Mouse (Mus musculus) megakaryocyte, embryonic 14.5 days (primary cell): ENCODE results near the gene Top3a. TPM values are rescaled to one million over a fixed set of nuclear protein-coding genes. Genes with fewer than 3 reads are reported as not detected.

Experiments
- H3K27me3 ChIP-seq: replicated peaks from 2 replicates; pipeline ENCODE3; 2012; ENCODE audit warnings: inconsistent platforms
- H3K36me3 ChIP-seq: replicated peaks from 2 replicates; pipeline ENCODE3; 2012; ENCODE audit warnings: low read length, inconsistent platforms, mixed read lengths
- H3K4me1 ChIP-seq: 2 replicates; pipeline ENCODE4 v1.6.1; 2012; ENCODE audit warnings: inconsistent platforms
- H3K4me3 ChIP-seq: replicated peaks from 2 replicates; pipeline ENCODE3; 2012; ENCODE audit warnings: moderate library complexity, mild to moderate bottlenecking, inconsistent platforms
- H3K9me3 ChIP-seq: 2 replicates; pipeline ENCODE4 v1.6.1; 2012; ENCODE audit warnings: inconsistent platforms
- FLI1 ChIP-seq: IDR thresholded peaks from 2 replicates; pipeline ENCODE4 v1.6.1; 2012; ENCODE audit warnings: low read length, inconsistent platforms, mixed read lengths
- GATA1 ChIP-seq: IDR thresholded peaks from 3 replicates; pipeline ENCODE4 v1.6.1; 2012; ENCODE audit warnings: mixed read lengths, low read length, inconsistent platforms, borderline replicate concordance
- polyA plus RNA-seq: library from polyadenylated mRNA; stranded (reverse); fragments of >175 nt; gene quantifications from 2 replicates; pipeline ENCODE4 v1.2.3, GENCODE M21; 2012; ENCODE audit warnings: low replicate concordance; ENCODE audit not compliant: insufficient read depth

Top3a gene
- polyA plus RNA-seq, 1 experiment, result 1.9 TPM

DNA sequence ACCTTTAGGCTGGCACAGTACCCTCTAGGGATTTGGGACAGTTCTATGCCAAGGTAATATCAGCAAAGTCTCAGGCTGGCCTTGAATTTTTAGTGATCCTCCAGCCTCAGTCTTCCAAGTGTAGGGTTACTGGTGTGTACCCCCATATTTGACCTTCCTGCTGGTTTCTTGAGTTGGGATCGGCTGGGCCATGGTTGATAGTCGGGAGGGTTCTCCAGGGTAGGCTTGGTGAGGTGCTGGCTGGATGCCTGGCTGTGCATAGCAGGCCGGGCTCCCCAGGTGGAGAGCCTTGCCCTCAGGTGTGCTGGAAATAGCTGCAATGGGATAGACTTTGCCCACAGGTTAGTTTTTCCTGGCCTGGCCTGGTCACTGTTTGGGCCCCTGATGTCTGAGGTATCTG is 71.9 kb downstream of the Top3a start:
- peaks cover 62% of the 10 kb centered on the region for H3K36me3 ChIP-seq
- no peaks in the 10 kb centered on the region for H3K9me3 ChIP-seq
- TF ChIP-seq GATA1, result no peak
- TF ChIP-seq FLI1, result no peak

DNA sequence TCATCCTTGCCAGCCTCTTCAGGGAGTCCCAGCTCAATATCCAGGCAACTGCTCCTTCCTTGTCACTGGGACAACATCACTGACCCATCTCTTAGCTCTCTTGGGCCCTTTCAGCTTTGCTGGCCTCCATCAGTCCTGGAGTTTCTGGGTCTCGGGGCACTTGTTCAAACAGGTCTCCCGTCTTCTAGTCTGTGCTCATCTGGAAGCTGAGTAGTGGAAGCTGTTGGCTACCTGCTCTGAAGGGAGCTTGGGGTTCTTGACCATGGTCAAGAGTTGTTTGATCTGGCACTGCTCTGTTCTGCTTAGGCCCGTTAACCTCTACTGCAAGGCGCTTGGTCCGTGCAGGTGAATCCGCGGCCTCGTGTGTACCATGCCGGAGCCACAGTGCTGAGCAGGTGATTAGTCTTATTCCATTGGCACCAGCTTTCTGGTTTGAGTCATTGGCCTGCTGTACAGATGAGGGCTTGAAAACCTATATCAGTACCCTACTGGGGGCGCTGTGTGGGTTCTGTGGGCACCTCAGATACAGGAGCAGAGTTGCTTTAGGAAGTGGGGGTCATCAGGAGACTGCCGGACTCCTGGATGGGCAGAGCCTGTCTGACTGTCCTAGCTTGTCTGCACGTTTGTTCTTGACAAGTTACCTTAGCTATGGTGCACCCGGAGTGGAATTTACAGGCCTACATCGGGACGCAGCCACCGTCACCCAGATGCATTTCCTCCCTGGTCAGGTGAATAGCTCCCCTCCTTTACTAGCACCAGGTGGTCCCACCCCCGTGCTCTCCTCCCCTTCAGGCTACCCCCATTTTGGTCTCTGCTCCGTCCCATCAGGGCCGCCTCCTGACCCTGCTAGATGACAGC is 72.9 kb downstream of the Top3a start:
- Histone ChIP-seq H3K4me3 (no peak overlapping the region), H3K9me3 (no peaks in the 10 kb centered on the region), H3K4me1 (peaks cover 55% of the 10 kb centered on the region), H3K27me3 (peaks cover 15% of the 10 kb centered on the region), H3K36me3 (peaks cover 52% of the 10 kb centered on the region)
- no peak for TF ChIP-seq GATA1
- TF ChIP-seq FLI1, result no peak

More for the DNA sequence above, 71.9 kb downstream of the Top3a start:
- peaks cover 15% of the 10 kb centered on the region for H3K27me3 ChIP-seq
- H3K4me1 ChIP-seq, result peaks cover 54% of the 10 kb centered on the region
- no peak overlapping the region for H3K4me3 ChIP-seq

DNA sequence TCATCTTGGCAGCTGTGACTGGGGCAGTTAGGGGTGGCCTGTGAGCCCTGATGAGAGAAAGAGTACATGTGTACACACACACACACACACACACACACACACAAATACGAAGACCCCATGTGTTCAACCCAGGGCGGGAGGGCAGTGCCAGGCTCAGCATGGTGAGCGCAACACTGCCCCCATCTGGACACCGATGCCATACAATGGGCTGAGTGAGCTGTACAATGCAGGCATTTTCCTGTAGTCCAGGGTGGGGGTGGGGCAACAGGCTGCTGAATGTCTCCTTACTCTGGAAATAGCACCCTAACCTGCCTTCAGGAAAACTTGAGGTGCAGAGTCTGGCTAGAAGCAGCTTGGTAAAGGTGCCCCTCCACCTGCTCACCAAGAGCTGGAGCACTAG is 74.0 kb downstream of the Top3a start:
- Histone ChIP-seq H3K27me3 (peaks cover 15% of the 10 kb centered on the region), H3K9me3 (no peaks in the 10 kb centered on the region), H3K4me3 (peak overlapping the region; percentile 23), H3K36me3 (peaks cover 41% of the 10 kb centered on the region), H3K4me1 (peaks cover 66% of the 10 kb centered on the region)
- no peak for TF ChIP-seq GATA1
- TF ChIP-seq FLI1, result no peak

DNA sequence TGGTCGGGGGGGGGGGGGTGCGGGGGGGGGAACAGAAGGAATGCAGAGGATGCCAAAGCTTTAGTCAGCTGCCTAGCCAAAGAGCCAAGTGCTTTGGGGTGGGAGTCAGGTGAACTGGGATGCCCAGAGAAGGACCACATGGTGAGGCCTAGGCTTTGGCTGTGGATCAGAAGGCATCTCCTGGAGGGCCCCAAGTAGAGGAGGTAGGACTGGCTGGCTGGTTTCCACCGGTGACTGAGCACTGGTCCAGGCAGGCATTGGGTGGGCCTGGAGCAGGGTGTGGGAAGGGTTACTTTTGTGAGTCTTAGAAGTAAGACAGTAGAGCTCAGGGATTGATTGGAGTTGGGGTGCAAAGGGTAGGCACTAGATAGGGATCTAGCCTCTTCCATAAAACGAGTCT is 75.6 kb downstream of the Top3a start:
- Histone ChIP-seq H3K4me3 (no peak overlapping the region), H3K4me1 (peaks cover 56% of the 10 kb centered on the region), H3K36me3 (peaks cover 26% of the 10 kb centered on the region), H3K9me3 (no peaks in the 10 kb centered on the region), H3K27me3 (peaks cover 15% of the 10 kb centered on the region)
- no peak for TF ChIP-seq GATA1
- no peak for TF ChIP-seq FLI1

DNA sequence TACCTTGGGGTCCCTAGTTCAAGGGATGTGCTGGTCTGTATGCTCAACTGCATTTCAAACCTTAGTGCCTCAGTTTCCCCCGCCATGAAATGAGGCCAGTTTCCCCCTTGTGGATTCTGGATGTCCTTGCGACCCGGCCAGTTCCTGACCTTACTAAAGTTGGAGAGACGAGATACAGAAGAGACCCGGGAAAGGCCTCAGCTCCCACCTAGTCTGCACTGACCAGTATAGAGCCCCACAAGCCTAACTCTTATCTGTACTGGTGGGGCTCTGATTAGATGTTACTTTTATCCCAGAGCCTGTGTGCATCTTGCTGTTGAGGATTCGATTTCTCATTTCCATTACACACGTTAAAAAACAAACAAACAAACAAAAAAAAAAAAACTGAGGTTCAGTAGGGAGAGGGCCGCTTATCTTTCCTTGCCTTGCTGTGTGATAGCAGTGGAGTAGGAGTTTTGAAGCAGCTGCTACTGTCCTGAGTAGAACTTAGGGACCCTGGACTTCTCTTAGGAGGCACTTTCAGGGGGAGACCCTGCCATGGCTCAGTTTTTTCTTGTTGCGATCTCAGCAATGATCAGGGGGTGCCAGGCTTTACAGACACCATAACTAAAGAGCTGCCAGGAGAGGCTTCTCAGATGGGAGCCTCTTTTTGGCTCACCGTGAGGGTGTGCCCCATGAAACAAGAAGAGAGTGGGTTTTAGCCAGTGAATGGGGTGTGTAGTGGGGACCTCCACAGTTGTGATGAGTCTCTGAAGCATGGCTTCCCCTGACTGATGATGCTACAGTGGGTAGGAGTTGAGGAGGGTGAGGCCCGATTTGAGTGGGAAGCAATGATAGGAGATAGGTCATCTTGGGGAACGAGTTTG is 76.6 kb downstream of the Top3a start:
- no peak for TF ChIP-seq FLI1
- no peak for TF ChIP-seq GATA1
- no peaks in the 10 kb centered on the region for H3K9me3 ChIP-seq
- H3K4me3 ChIP-seq, result peak overlapping the region; percentile 93
- H3K27me3 ChIP-seq, result peaks cover 15% of the 10 kb centered on the region
- peaks cover 56% of the 10 kb centered on the region for H3K4me1 ChIP-seq
- peaks cover 16% of the 10 kb centered on the region for H3K36me3 ChIP-seq

DNA sequence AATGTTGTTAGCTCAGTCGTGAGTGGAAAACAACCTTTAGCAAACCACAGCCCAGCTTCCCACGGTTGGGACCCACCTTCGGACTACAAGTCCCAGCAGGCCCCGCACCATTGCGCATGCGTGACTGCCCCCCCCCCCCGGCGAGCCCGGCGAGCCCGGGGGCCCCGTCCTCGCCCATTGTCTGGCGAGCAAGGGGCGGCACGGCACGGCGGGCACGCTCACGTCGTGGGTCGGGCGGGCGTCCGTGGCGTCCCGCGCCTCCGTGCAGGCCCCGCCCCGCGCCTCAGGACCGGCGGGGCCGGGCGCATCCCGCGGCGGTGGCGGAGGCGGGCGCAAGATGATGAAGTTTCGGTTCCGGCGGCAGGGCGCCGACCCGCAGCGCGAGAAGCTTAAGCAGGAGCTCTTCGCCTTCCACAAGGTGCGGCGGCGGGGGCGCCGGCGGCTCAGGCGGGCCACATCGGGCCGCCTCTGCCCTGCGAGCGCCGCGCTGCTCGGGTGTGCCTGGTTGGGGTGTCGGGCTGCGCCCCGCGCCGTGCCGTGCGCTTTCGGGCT is 77.6 kb downstream of the Top3a start, which contains the start of gene Llgl1:
Gene Llgl1, plus strand, starts transcription at position 200 of the 552 bp plus-strand sequence.
- TF ChIP-seq FLI1 (no peak), GATA1 (no peak)
- H3K36me3 ChIP-seq, result peaks cover 8% of the 10 kb centered on the region
- H3K27me3 ChIP-seq, result peaks cover 18% of the 10 kb centered on the region
- no peaks in the 10 kb centered on the region for H3K9me3 ChIP-seq
- peaks cover 56% of the 10 kb centered on the region for H3K4me1 ChIP-seq
- peak within 1 kb of the TSS; percentile 93 for H3K4me3 ChIP-seq

DNA sequence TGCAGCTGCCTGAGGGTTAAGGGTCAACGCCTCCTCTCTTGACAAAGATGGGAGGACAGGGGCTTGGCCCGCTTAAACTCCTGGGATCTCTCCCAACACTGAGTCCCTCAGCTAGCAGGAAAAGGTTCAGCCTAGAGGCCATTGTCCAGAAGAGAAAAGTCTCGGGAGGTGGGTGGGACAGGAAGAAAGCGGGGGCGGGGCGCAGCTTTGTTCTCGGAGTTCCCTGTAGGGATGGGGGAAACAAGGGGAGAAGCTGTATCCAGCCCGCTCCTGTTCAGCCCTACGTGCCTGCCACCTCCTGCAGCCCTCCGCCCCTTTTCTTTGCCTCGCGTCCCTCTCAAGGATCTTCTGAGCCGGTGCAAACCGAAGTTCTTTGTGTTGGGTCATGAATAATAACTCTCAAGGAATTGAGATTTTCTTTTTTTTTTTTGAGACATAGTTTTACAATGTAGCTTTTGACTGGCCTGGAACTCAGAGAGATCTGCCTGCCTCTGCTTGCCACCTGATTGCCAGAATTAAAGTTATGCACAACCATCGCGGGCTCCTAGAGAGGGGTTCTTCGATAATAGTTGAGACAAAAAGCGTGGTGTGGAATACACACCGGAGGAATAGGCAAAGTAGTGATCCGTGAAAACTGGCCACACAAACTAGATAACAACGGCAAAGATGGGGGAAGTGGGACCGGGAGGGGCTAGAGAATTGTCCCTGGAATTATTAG is 78.2 kb downstream of the Top3a start:
- Histone ChIP-seq H3K4me1 (peaks cover 51% of the 10 kb centered on the region), H3K27me3 (peaks cover 18% of the 10 kb centered on the region), H3K9me3 (no peaks in the 10 kb centered on the region), H3K36me3 (peaks cover 1% of the 10 kb centered on the region), H3K4me3 (peak overlapping the region; percentile 93)
- TF ChIP-seq GATA1 (no peak), FLI1 (no peak)

DNA sequence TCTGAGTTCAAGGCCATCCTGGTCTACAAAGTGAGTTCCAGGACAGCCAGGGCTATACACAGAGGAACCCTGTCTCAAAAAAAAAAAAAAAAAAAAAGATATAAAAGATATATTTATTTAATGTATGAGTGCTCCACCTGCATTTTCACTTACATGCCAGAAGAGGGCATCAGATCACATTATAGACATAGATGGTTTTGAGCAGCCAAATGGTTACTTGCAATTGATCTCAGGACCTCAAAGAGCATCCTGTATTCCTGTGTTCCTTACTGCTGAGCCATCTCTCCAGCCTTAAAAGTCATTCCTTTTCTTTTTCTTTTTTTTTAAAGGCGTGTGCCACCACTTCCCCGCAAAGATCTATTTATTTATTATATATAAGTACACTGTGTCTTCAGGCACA is 79.6 kb downstream of the Top3a start:
- TF ChIP-seq FLI1 (no peak), GATA1 (no peak)
- Histone ChIP-seq H3K36me3 (no peaks in the 10 kb centered on the region), H3K4me1 (peaks cover 37% of the 10 kb centered on the region), H3K27me3 (peaks cover 17% of the 10 kb centered on the region), H3K9me3 (no peaks in the 10 kb centered on the region), H3K4me3 (no peak overlapping the region)

DNA sequence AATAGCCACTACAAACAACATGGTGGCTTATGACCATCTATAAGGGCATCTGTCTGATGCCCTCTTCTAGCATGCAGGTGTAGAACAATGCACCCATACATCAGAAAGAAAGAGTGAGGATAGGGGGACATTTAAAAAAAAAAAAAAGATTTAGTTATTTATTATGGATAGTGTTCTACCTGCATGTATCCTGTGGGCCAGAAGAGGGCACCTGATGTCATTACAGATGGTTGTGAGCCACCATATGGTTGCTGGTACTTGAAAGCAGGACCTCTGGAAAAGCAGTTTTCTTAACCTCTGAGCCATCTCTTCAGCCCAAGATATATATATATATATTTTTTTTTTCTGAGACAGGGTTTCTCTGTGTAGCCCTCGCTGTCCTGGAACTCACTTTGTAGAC is 81.0 kb downstream of the Top3a start:
- TF ChIP-seq FLI1, result no peak
- no peak for TF ChIP-seq GATA1
- Histone ChIP-seq H3K4me3 (no peak overlapping the region), H3K4me1 (peaks cover 23% of the 10 kb centered on the region), H3K9me3 (no peaks in the 10 kb centered on the region), H3K27me3 (peaks cover 15% of the 10 kb centered on the region), H3K36me3 (no peaks in the 10 kb centered on the region)

Other genes starting within 250 kb of the Top3a start
- gene Alkbh5, start 241.0 kb downstream of the Top3a start, polyA plus RNA-seq, result 10.9 and 18.5 TPM in 2 replicates
- gene Llgl1, start 77.6 kb downstream of the Top3a start, polyA plus RNA-seq, result 5.0 and 7.6 TPM in 2 replicates
- gene Flii, start 50.1 kb downstream of the Top3a start, polyA plus RNA-seq, result 195 and 218 TPM in 2 replicates
- 10.2 and 20.6 TPM in 2 replicates for gene Mief2, start 49.0 kb downstream of the Top3a start, polyA plus RNA-seq
- gene Smcr8, start 159 bp upstream of the Top3a start, polyA plus RNA-seq, result 0.50 TPM in 1 of 2 replicates, not detected in the other
- 0.75 and 7.4 TPM in 2 replicates for gene Shmt1, start 34.4 kb upstream of the Top3a start, polyA plus RNA-seq
- gene Dhrs7b, start 53.3 kb upstream of the Top3a start, polyA plus RNA-seq, result 3.3 TPM in 1 of 2 replicates, not detected in the other
- gene Tmem11, start 101.9 kb upstream of the Top3a start, polyA plus RNA-seq, result 9.2 and 13.5 TPM in 2 replicates
- gene Natd1, start 137.4 kb upstream of the Top3a start, polyA plus RNA-seq, result 2.5 and 7.8 TPM in 2 replicates
- gene Map2k3, start 154.7 kb upstream of the Top3a start, polyA plus RNA-seq, result 158 and 191 TPM in 2 replicates
- gene Kcnj12, start 245.2 kb upstream of the Top3a start, polyA plus RNA-seq, result not detected in 2 replicates